Mouse (Mus musculus): ENCODE results near the gene Mrps35. TPM values are rescaled to one million over a fixed set of nuclear protein-coding genes. Genes with fewer than 3 reads are reported as not detected.

Mrps35 gene
- polyA plus RNA-seq, 1 experiment, result 7.7 TPM

DNA sequence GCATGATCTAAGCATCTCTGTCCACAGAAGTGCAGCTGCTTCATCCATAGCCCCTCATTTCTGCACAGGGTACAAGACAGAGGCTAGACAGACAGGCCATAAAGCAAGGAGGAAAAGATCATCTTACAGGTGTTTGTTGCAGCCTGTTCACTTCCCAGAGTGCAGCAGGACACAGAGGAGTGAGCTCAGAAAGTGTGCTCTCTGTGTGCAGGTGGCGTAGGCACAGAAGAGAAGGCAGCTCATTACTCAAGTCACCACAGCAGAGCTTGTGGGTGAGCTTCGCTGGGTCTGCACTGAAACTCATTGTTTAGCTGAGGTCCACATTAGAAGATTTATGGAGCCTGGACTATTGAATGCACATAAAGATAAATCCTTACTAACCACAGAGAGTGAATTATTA lies 42.8 kb upstream of the Mrps35 start:
- no peak for TF ChIP-seq CTCF (IDR thresholded peaks at IDR 0.05; ENCODE audit: extremely low read depth, insufficient read length, insufficient replicate concordance, low read depth, low read length)
- TF ChIP-seq POLR2A (IDR thresholded peaks at IDR 0.05; ENCODE audit: low read depth, low read length), result no peak
- 88% methylated on average over 2 of the region's 2 CpGs for WGBS

DNA sequence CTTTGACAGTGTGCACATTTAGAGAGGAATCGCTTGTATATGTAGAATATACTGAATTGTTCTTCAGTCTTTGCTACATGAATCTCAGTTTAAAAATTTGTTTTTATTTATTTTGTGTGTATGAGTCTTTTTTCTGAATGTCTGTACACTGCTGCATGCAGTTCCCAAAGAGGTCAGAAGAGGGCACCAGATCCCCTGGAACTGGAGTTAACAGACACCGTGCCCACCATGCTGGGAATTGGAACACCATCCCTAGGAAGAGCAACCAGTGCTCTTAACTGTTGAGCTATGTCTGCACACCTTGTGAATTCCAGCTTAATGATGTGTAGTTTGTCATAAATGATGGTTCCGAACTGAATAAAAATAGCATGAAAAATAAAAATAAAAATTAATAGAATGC lies 34.4 kb upstream of the Mrps35 start:
- WGBS, result 74% methylated on average over 3 of the region's 3 CpGs
- no peak overlapping the region for H3K27ac ChIP-seq (ENCODE audit: insufficient read depth, low read depth, low read length)

More for the DNA sequence above, 42.8 kb upstream of the Mrps35 start:
- Histone ChIP-seq H3K4me1 (ENCODE audit: control insufficient read depth, insufficient read depth, insufficient read length, low read length) (no peaks in the 10 kb centered on the region), H3K4me3 (ENCODE audit: low read depth, low read length) (no peak overlapping the region), H3K27ac (ENCODE audit: insufficient read depth, low read depth, low read length) (no peak overlapping the region), H3K36me3 (ENCODE audit: control insufficient read depth, insufficient read depth, low read length) (peaks cover 11% of the 10 kb centered on the region), H3K27me3 (ENCODE audit: control insufficient read depth, insufficient read depth, low read length) (no peaks in the 10 kb centered on the region)

DNA sequence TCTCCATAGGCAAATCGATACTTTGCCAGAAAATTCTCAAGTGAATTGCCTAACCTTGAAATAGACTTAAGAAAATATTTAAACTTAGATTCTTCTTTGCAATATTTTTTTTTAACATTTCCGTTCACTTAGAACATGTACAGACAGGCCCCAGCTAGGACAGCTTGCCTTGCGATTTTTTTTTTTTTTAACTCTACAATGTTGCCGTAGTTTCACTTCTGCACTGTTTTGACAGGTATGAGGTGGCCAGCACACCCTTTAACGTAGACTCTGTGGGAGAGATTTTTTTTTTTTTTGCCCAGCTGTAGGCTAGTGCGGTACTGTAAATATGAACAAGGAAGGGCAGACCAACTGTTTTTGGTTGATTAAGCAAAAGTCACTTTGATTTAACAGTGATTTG lies 32.2 kb upstream of the Mrps35 start:
- WGBS, result 86% methylated on average over 6 of the region's 6 CpGs
- no peaks in the 10 kb centered on the region for H3K4me1 ChIP-seq (ENCODE audit: control insufficient read depth, insufficient read depth, insufficient read length, low read length)
- no peak overlapping the region for H3K27ac ChIP-seq (ENCODE audit: insufficient read depth, low read depth, low read length)
- no peak overlapping the region for H3K4me3 ChIP-seq (ENCODE audit: low read depth, low read length)
- no peak for TF ChIP-seq POLR2A (IDR thresholded peaks at IDR 0.05; ENCODE audit: low read depth, low read length)
- TF ChIP-seq CTCF (IDR thresholded peaks at IDR 0.05; ENCODE audit: extremely low read depth, insufficient read length, insufficient replicate concordance, low read depth, low read length), result no peak
- H3K27me3 ChIP-seq (ENCODE audit: control insufficient read depth, insufficient read depth, low read length), result no peaks in the 10 kb centered on the region
- peaks cover 2% of the 10 kb centered on the region for H3K36me3 ChIP-seq (ENCODE audit: control insufficient read depth, insufficient read depth, low read length)

More for the DNA sequence above, 34.4 kb upstream of the Mrps35 start:
- Histone ChIP-seq H3K36me3 (ENCODE audit: control insufficient read depth, insufficient read depth, low read length) (peaks cover 2% of the 10 kb centered on the region), H3K4me3 (ENCODE audit: low read depth, low read length) (no peak overlapping the region), H3K27me3 (ENCODE audit: control insufficient read depth, insufficient read depth, low read length) (no peaks in the 10 kb centered on the region), H3K4me1 (ENCODE audit: control insufficient read depth, insufficient read depth, insufficient read length, low read length) (no peaks in the 10 kb centered on the region)
- TF ChIP-seq POLR2A (IDR thresholded peaks at IDR 0.05; ENCODE audit: low read depth, low read length), result no peak
- TF ChIP-seq CTCF (IDR thresholded peaks at IDR 0.05; ENCODE audit: extremely low read depth, insufficient read length, insufficient replicate concordance, low read depth, low read length), result peak; percentile 70; the same call in 1 of the 2 replicates

DNA sequence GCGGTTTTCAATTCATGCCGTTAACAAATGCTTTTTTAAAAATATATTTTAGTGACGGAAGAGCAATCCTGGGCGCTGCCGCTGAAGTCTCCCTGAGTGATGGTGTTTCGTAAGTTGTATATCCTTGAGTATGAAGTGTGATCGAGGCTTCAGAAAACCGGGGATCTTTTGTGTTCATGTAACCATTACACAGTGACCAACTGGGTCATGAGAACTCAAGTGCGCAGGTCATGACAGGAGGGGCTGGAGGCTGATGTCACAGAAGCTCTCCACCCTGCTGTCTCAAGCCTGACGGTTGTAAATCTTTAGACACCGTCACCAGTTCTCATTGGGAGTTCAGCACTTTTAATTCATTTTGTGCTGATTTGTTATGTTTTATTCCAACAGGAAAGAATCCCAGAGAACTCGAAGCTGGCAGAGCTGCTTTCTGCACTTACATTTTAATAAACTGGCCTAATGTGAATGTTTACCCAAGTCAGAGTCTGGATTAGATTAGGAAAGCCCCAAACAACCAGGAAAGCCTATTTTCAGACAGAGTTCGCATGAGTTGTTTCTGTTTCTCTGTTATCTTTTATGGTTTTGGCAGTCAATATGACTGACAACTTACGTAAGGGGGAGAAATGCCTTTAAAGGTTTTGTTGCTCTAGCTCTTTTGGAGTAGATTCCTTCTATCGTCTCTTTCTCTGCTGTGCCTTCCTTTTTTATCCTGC lies 31.6 kb upstream of the Mrps35 start:
- Histone ChIP-seq H3K27ac (ENCODE audit: insufficient read depth, low read depth, low read length) (no peak overlapping the region), H3K4me1 (ENCODE audit: control insufficient read depth, insufficient read depth, insufficient read length, low read length) (no peaks in the 10 kb centered on the region), H3K27me3 (ENCODE audit: control insufficient read depth, insufficient read depth, low read length) (no peaks in the 10 kb centered on the region), H3K4me3 (ENCODE audit: low read depth, low read length) (no peak overlapping the region), H3K36me3 (ENCODE audit: control insufficient read depth, insufficient read depth, low read length) (peaks cover 4% of the 10 kb centered on the region)
- 83% methylated on average over 15 of the region's 15 CpGs for WGBS
- TF ChIP-seq CTCF (IDR thresholded peaks at IDR 0.05; ENCODE audit: extremely low read depth, insufficient read length, insufficient replicate concordance, low read depth, low read length) (no peak), POLR2A (IDR thresholded peaks at IDR 0.05; ENCODE audit: low read depth, low read length) (no peak)

DNA sequence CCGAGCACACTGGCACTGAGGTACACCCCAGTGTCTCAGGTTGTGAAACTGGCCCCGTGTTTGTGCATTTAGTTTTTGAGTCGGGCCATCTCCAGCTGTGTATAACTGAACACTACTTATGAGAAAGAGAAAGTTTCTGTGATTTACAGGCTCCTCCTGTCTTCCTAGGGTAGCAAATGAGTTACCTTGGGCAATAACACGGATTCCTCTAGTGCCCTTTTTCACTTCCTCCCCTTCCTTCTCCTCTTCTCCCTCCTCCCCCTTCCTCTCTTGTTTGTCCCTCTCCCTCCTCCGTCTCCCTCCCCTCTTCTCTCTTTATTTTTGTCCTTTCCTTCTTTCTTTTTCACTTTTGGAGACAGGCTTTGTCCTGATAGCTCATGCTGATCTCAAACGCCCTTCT lies 31.0 kb upstream of the Mrps35 start:
- TF ChIP-seq POLR2A (IDR thresholded peaks at IDR 0.05; ENCODE audit: low read depth, low read length) (no peak), CTCF (IDR thresholded peaks at IDR 0.05; ENCODE audit: extremely low read depth, insufficient read length, insufficient replicate concordance, low read depth, low read length) (no peak)
- H3K36me3 ChIP-seq (ENCODE audit: control insufficient read depth, insufficient read depth, low read length), result peaks cover 5% of the 10 kb centered on the region
- 77% methylated on average over 6 of the region's 6 CpGs for WGBS
- no peaks in the 10 kb centered on the region for H3K4me1 ChIP-seq (ENCODE audit: control insufficient read depth, insufficient read depth, insufficient read length, low read length)
- H3K27me3 ChIP-seq (ENCODE audit: control insufficient read depth, insufficient read depth, low read length), result no peaks in the 10 kb centered on the region
- no peak overlapping the region for H3K4me3 ChIP-seq (ENCODE audit: low read depth, low read length)
- no peak overlapping the region for H3K27ac ChIP-seq (ENCODE audit: insufficient read depth, low read depth, low read length)

DNA sequence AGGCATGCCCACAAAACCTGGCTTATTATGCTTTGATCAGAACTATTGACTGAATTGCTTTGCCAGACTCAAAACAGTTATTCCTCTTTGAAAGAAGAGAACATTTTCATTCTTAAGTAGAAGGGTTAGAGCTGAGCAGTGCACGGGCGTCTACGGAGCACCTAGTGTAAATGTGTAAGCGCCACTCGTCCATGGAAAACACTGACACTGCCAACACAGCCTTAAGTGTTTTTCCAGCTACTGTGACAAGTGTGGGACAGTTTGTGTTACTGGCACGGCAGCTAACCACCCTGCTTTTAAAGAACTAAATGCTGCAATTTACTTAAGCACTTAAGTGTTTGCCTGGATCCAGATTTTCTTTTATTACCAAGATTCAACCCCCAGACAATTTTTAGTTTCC lies 30.6 kb upstream of the Mrps35 start:
- no peaks in the 10 kb centered on the region for H3K4me1 ChIP-seq (ENCODE audit: control insufficient read depth, insufficient read depth, insufficient read length, low read length)
- H3K36me3 ChIP-seq (ENCODE audit: control insufficient read depth, insufficient read depth, low read length), result peaks cover 5% of the 10 kb centered on the region
- H3K27ac ChIP-seq (ENCODE audit: insufficient read depth, low read depth, low read length), result no peak overlapping the region
- TF ChIP-seq POLR2A (IDR thresholded peaks at IDR 0.05; ENCODE audit: low read depth, low read length), result no peak
- no peak for TF ChIP-seq CTCF (IDR thresholded peaks at IDR 0.05; ENCODE audit: extremely low read depth, insufficient read length, insufficient replicate concordance, low read depth, low read length)
- H3K4me3 ChIP-seq (ENCODE audit: low read depth, low read length), result no peak overlapping the region
- 92% methylated on average over 6 of the region's 6 CpGs for WGBS
- no peaks in the 10 kb centered on the region for H3K27me3 ChIP-seq (ENCODE audit: control insufficient read depth, insufficient read depth, low read length)

DNA sequence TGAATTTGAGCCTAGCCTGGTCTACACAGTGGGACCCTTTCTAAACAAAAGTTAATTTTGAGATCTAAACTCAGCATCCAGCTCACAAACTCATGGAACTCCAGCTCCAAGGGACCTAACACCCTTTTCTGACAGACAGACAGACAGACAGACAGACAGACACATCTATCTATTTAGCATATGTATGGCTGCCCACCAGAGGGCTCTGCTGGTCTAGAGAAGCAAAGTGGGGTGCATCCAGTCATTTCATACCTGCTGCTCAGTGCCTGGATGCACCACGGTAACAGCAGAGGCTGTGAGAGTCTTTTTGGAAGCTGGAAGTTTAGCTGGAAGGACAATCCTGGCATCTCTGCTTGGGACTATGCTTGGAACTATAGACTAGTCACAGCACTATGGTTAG lies 29.0 kb upstream of the Mrps35 start:
- Histone ChIP-seq H3K27ac (ENCODE audit: insufficient read depth, low read depth, low read length) (no peak overlapping the region), H3K27me3 (ENCODE audit: control insufficient read depth, insufficient read depth, low read length) (no peaks in the 10 kb centered on the region), H3K4me3 (ENCODE audit: low read depth, low read length) (no peak overlapping the region), H3K4me1 (ENCODE audit: control insufficient read depth, insufficient read depth, insufficient read length, low read length) (no peaks in the 10 kb centered on the region), H3K36me3 (ENCODE audit: control insufficient read depth, insufficient read depth, low read length) (peaks cover 5% of the 10 kb centered on the region)
- TF ChIP-seq POLR2A (IDR thresholded peaks at IDR 0.05; ENCODE audit: low read depth, low read length) (no peak), CTCF (IDR thresholded peaks at IDR 0.05; ENCODE audit: extremely low read depth, insufficient read length, insufficient replicate concordance, low read depth, low read length) (peak; percentile 17; the same call in 1 of the 2 replicates)
- WGBS, result 86% methylated on average over 1 of the region's 1 CpGs

Data from small intestine, adult 2 months (tissue).